Mouse (Mus musculus) G1E (cell line): ENCODE data around the gene Carmil1.

Experiments used
- CTCF ChIP-seq: IDR thresholded peaks from 2 replicates; pipeline ENCODE4 v1.5.1; 2012; ENCODE audit warnings: low read depth, low read length, inconsistent platforms, mixed read lengths
- GATA1 ChIP-seq: IDR thresholded peaks from 2 replicates; pipeline ENCODE4 v1.6.1; 2012; ENCODE audit warnings: borderline replicate concordance, low read length, inconsistent platforms, mixed read lengths
- GATA2 ChIP-seq: IDR thresholded peaks from 2 replicates; pipeline ENCODE4 v1.6.1; 2012; ENCODE audit warnings: low read depth, low read length, inconsistent platforms, borderline replicate concordance
- POLR2AphosphoS5 ChIP-seq: IDR thresholded peaks from 2 replicates; pipeline ENCODE4 v1.6.1; 2012; ENCODE audit warnings: low read depth, low read length, inconsistent platforms; ENCODE audit not compliant: insufficient replicate concordance
- TAL1 ChIP-seq: conservative IDR thresholded peaks from 2 replicates; pipeline ENCODE4 v1.6.1; 2012; ENCODE audit warnings: low read depth, low read length, inconsistent platforms, mixed read lengths

DNA sequence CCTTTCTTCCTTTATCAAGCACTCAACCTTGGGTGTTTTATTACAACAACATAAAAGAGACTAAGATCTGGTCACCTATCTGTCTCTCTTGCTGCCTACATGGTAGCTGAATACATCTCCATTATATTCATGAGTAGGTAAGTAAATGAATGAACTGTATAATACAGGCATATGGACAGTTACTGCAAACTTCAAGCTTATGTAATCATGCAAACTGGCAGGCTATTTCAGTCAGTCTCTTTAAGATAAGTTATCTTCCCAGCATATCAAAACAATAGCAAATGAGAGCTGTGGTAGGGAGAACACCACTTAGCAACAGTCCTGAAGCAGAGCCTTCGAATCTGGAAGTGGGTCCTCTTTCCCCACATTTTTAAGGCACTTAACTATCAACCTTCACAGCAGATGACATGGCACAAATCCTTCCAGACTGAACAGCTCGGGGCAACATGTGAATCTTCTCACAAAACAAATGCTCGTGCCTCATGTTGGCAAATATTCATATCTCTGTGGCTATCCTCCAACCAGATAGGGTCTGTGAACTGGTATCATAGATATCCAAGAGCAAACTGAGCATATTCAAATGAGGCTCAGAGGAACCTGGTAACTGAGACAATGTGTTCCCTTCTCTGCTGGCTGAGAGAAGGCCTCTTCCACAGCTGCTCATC, 42.0 kb downstream of the Carmil1 start:
- no peak for TF ChIP-seq CTCF
- TF ChIP-seq GATA1: no peak
- TF ChIP-seq POLR2AphosphoS5: no peak
- TF ChIP-seq TAL1: no peak
- TF ChIP-seq GATA2: no peak
